Mouse (Mus musculus) intestine, embryonic 14.5 days (tissue): ENCODE data around the gene Spo11. TPM values are rescaled to one million over a fixed set of nuclear protein-coding genes. Genes with fewer than 3 reads are reported as not detected.

Experiments
- ATAC-seq: fragments of 200-750 bp; cut with Nextera tagmentation; replicated peaks from 2 replicates; pipeline ENCODE4 v1.8.0; 2017; ENCODE audit warnings: low read depth, moderate number of reproducible peaks, moderate TSS enrichment, moderate library complexity; ENCODE audit not compliant: low FRiP score, low TSS enrichment
- DNase-seq: peaks from one replicate; pipeline ENCODE4 v3.0.0-alpha.2; 2018; ENCODE audit warnings: low spot score
- H3K27ac ChIP-seq: fragments of 300-500 bp; sonication (generic); 2 replicates; pipeline ENCODE4 v1.5.1; 2014; ENCODE audit warnings: low read depth, mild to moderate bottlenecking, control low read depth
- H3K27me3 ChIP-seq: fragments of 300-500 bp; sonication (generic); replicated peaks from 2 replicates; pipeline ENCODE4 v1.6.1; 2014; ENCODE audit warnings: low read length, control low read depth; ENCODE audit not compliant: control insufficient read depth, insufficient read depth
- H3K36me3 ChIP-seq: fragments of 300-500 bp; sonication (generic); 2 replicates; pipeline ENCODE4 v1.6.1; 2014; ENCODE audit warnings: low read length, control low read depth; ENCODE audit not compliant: control insufficient read depth, insufficient read depth
- H3K4me1 ChIP-seq: fragments of 300-500 bp; sonication (generic); replicated peaks from 2 replicates; pipeline ENCODE4 v1.6.1; 2014; ENCODE audit warnings: low read length, control low read depth, mixed read lengths; ENCODE audit not compliant: control insufficient read depth, insufficient read depth
- H3K4me2 ChIP-seq: fragments of 300-500 bp; sonication (generic); 2 replicates; pipeline ENCODE4 v1.6.1; 2014; ENCODE audit warnings: low read length
- H3K4me3 ChIP-seq: fragments of 300-500 bp; sonication (generic); 2 replicates; pipeline ENCODE4 v1.5.1; 2014; ENCODE audit warnings: low read depth, low read length, control low read depth, mixed read lengths
- H3K9ac ChIP-seq: fragments of 300-500 bp; sonication (generic); 2 replicates; pipeline ENCODE4 v1.6.1; 2014; ENCODE audit warnings: mild to moderate bottlenecking, low read length
- H3K9me3 ChIP-seq: fragments of 300-500 bp; sonication (generic); 2 replicates; pipeline ENCODE4 v1.6.1; 2016; ENCODE audit warnings: low read length, control low read depth; ENCODE audit not compliant: control insufficient read depth
- WGBS: fragments of 180-500 bp; shearing (Covaris S2); extraction: QIAGEN DNeasy Blood & Tissue Kit; methylation state at CpG from one replicate; pipeline ENCODE4 v1.1.7; 2014; 5-methylcytosine and 5-hydroxymethylcytosine counted together
- polyA plus RNA-seq: library from polyadenylated mRNA; unstranded; fragments of >200 nt; fragmentation: Nextera tagmentation; extraction: Ambion mirVana; gene quantifications from 2 replicates; pipeline ENCODE4 v1.2.1, GENCODE M21; 2014

Gene Spo11
- polyA plus RNA-seq, 1 experiment from 2014 or later = not detected

- DNase-seq = no peak
- Histone ChIP-seq H3K9ac (no peak overlapping the region), H3K4me1 (peaks cover 5% of the 10 kb centered on the region; the same call in 1 of the 2 replicates), H3K4me2 (no peak overlapping the region), H3K9me3 (no peaks in the 10 kb centered on the region), H3K27me3 (no peaks in the 10 kb centered on the region), H3K36me3 (no peaks in the 10 kb centered on the region), H3K4me3 (no peak overlapping the region), H3K27ac (no peak overlapping the region)
- no peak for ATAC-seq
- WGBS = 82% methylated on average over 5 of the region's 5 CpGs
Measured at GRCm38 (mm10) chr2:172966480-172966879, 11.0 kb upstream of the Spo11 start.

GRCm38 (mm10) chr2:172971865-172972264 is 5.6 kb upstream of the Spo11 start:
- Histone ChIP-seq H3K4me2 (no peak overlapping the region), H3K27ac (no peak overlapping the region), H3K4me3 (no peak overlapping the region), H3K4me1 (peaks cover 5% of the 10 kb centered on the region; the same call in 1 of the 2 replicates), H3K9ac (no peak overlapping the region), H3K36me3 (no peaks in the 10 kb centered on the region), H3K9me3 (no peaks in the 10 kb centered on the region), H3K27me3 (no peaks in the 10 kb centered on the region)
- 91% methylated on average over 2 of the region's 2 CpGs for WGBS
- no peak for ATAC-seq
- DNase-seq = no peak

- Histone ChIP-seq H3K9me3 (no peaks in the 10 kb centered on the region), H3K27me3 (no peaks in the 10 kb centered on the region), H3K4me3 (no peak overlapping the region), H3K27ac (no peak overlapping the region), H3K9ac (no peak overlapping the region), H3K4me1 (peaks cover 6% of the 10 kb centered on the region; the same call in 1 of the 2 replicates), H3K36me3 (no peaks in the 10 kb centered on the region), H3K4me2 (no peak overlapping the region)
- WGBS = 16% methylated on average over 7 of the region's 7 CpGs
- ATAC-seq (no peak), DNase-seq (no peak)
Measured at GRCm38 (mm10) chr2:172973806-172974565, 3.5 kb upstream of the Spo11 start.

- ATAC-seq (no peak), DNase-seq (no peak)
- Histone ChIP-seq H3K36me3 (no peaks in the 10 kb centered on the region), H3K9me3 (no peaks in the 10 kb centered on the region), H3K27ac (no peak overlapping the region), H3K4me3 (no peak overlapping the region), H3K9ac (no peak overlapping the region), H3K27me3 (no peaks in the 10 kb centered on the region), H3K4me2 (no peak overlapping the region), H3K4me1 (peaks cover 6% of the 10 kb centered on the region; the same call in 1 of the 2 replicates)
- 33% methylated on average over 7 of the region's 7 CpGs for WGBS
Measured at GRCm38 (mm10) chr2:172974701-172975100, 2.8 kb upstream of the Spo11 start.

DNA sequence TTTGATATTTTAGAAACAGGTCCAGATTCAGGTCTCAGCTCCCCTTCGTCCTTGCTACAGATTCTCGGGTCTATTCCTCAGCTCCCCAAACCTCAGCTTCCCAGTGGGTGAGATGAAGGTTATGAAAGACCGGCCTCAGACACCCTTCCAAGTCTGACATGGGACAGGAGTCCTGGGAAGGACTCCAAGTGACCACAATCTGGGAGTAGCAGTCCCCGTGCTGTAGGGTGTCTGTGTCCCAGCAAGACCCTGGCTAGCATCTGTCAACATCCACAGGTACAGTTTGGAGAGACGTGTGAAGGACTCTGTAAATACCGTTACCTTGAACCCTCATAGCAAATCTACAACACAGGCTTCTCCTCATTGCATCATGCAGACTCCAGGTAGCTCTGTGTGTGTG is 2.3 kb upstream of the Spo11 start:
- WGBS = 84% methylated on average over 6 of the region's 6 CpGs
- Histone ChIP-seq H3K4me1 (peaks cover 6% of the 10 kb centered on the region; the same call in 1 of the 2 replicates), H3K27me3 (no peaks in the 10 kb centered on the region), H3K27ac (no peak overlapping the region), H3K36me3 (no peaks in the 10 kb centered on the region), H3K9me3 (no peaks in the 10 kb centered on the region), H3K4me3 (no peak overlapping the region), H3K4me2 (no peak overlapping the region), H3K9ac (no peak overlapping the region)
- ATAC-seq (no peak), DNase-seq (no peak)

- Histone ChIP-seq H3K36me3 (no peaks in the 10 kb centered on the region), H3K27me3 (no peaks in the 10 kb centered on the region), H3K4me3 (no peak overlapping the region), H3K4me1 (peaks cover 6% of the 10 kb centered on the region; the same call in 1 of the 2 replicates), H3K9me3 (no peaks in the 10 kb centered on the region), H3K4me2 (no peak overlapping the region), H3K9ac (no peak overlapping the region), H3K27ac (no peak overlapping the region)
- DNase-seq (no peak), ATAC-seq (no peak)
- WGBS = 30% methylated on average over 7 of the region's 7 CpGs
Measured at GRCm38 (mm10) chr2:172976661-172977238, 750 bp upstream of the Spo11 start.

DNA sequence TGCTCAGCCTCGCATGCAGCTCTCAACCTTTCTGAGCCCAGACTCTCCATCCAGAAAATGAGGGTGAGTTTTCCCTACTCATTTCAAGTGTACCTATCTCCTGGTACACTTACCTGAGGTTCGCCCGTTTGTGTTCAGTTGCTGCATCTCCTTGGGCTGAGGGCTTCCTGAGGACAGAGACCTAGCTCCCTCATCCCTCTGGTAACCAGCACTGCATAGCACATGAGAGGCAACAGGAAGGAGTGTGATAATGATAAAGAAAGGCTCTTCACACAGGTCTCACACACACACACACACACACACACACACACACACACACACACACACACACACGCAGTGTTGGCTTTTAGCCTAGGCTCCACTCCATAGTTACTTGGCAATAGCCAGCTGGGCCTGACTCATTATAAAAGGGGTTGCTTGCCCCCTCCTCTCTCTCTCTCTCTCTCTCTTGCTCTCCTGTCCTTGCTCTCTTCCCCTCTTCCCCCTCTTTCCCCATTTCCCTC is 682 bp downstream of the Spo11 start:
- Histone ChIP-seq H3K4me1 (peaks cover 6% of the 10 kb centered on the region; the same call in 1 of the 2 replicates), H3K4me2 (no peak overlapping the region), H3K9me3 (no peaks in the 10 kb centered on the region), H3K27me3 (no peaks in the 10 kb centered on the region), H3K27ac (no peak overlapping the region), H3K9ac (no peak overlapping the region), H3K4me3 (no peak overlapping the region), H3K36me3 (no peaks in the 10 kb centered on the region)
- WGBS = 65% methylated on average over 4 of the region's 4 CpGs
- no peak for DNase-seq
- ATAC-seq = no peak

DNA sequence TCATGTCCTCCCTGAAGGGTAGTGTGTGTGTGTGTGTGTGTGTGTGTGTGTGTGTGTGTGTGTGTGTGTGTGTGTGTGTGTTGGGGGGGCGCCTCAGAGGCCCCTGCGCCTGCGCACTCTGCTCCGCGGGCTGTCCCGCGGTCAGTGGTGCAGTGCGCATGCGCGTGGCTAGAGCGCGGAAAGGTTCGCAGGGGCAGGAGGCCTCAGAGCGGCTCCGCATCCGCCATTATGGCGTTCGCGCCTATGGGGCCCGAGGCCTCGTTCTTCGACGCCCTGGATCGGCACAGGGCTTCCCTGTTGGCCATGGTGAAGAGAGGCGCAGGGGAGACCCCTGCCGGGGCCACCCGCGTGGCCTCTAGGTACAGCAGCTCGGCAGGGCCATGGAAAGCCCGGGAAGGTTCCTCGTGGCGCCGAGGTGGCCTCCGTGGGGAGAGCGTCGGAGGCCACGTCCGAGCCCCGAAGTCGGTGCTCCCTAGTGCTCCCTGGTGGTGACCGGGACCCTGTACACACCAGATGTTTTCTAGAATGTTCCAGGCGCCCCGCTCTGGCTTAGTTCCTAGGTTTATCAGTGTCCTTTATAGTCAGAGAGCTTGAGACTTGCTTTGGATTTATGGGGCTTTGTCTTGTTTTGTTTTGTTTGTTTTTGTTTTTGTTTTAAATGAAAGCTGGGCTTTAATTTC is 2.3 kb downstream of the Spo11 start:
- Histone ChIP-seq H3K4me1 (peaks cover 6% of the 10 kb centered on the region; the same call in 1 of the 2 replicates), H3K9me3 (no peaks in the 10 kb centered on the region), H3K4me3 (no peak overlapping the region), H3K36me3 (no peaks in the 10 kb centered on the region), H3K27ac (no peak overlapping the region), H3K27me3 (no peaks in the 10 kb centered on the region), H3K4me2 (no peak overlapping the region), H3K9ac (no peak overlapping the region)
- 92% methylated on average over 43 of the region's 43 CpGs for WGBS
- DNase-seq = no peak
- ATAC-seq = no peak
